Mouse (Mus musculus): ENCODE measurements around the gene Mkln1. TPM values are rescaled to one million over a fixed set of nuclear protein-coding genes. Genes with fewer than 3 reads are reported as not detected.

Mkln1 gene
- polyA plus RNA-seq, 1 experiment: 181 TPM

GRCm38 (mm10) chr6:31385281-31386145, 13.0 kb upstream of the Mkln1 start:
- Histone ChIP-seq H3K4me3 (ENCODE audit: insufficient read depth, low read depth, low read length) (no peak overlapping the region), H3K27ac (replicated peaks; ENCODE audit: low read depth, low read length) (0 out of 2 replicates have a peak overlapping the region, but pooled peaks have one; percentile 2), H3K4me1 (ENCODE audit: control insufficient read depth, insufficient read depth, insufficient read length, low read length) (peaks cover 10% of the 10 kb centered on the region; the same call in 1 of the 2 replicates)

GRCm38 (mm10) chr6:31389716-31390115, 8.8 kb upstream of the Mkln1 start:
- H3K4me1 ChIP-seq (ENCODE audit: control insufficient read depth, insufficient read depth, insufficient read length, low read length): peaks cover 10% of the 10 kb centered on the region; the same call in 1 of the 2 replicates
- H3K27ac ChIP-seq (replicated peaks; ENCODE audit: low read depth, low read length): 0 out of 2 replicates have a peak overlapping the region, but pooled peaks have one; percentile 11

GRCm38 (mm10) chr6:31390243-31390981, 8.1 kb upstream of the Mkln1 start:
- Histone ChIP-seq H3K4me1 (ENCODE audit: control insufficient read depth, insufficient read depth, insufficient read length, low read length) (peaks cover 10% of the 10 kb centered on the region; the same call in 1 of the 2 replicates), H3K27ac (replicated peaks; ENCODE audit: low read depth, low read length) (peak overlapping the region; percentile 36), H3K4me3 (ENCODE audit: insufficient read depth, low read depth, low read length) (no peak overlapping the region)

More at GRCm38 (mm10) chr6:31389716-31390115, 8.8 kb upstream of the Mkln1 start:
- no peak overlapping the region for H3K4me3 ChIP-seq (ENCODE audit: insufficient read depth, low read depth, low read length)

GRCm38 (mm10) chr6:31392871-31393270, 5.7 kb upstream of the Mkln1 start:
- Histone ChIP-seq H3K27ac (replicated peaks; ENCODE audit: low read depth, low read length) (no peak overlapping the region), H3K4me3 (ENCODE audit: insufficient read depth, low read depth, low read length) (no peak overlapping the region), H3K4me1 (ENCODE audit: control insufficient read depth, insufficient read depth, insufficient read length, low read length) (peaks cover 10% of the 10 kb centered on the region; the same call in 1 of the 2 replicates)

- H3K4me3 ChIP-seq (ENCODE audit: insufficient read depth, low read depth, low read length): no peak overlapping the region
Measured at GRCm38 (mm10) chr6:31396118-31396517, 2.4 kb upstream of the Mkln1 start.

GRCm38 (mm10) chr6:31397308-31397707, 1.2 kb upstream of the Mkln1 start:
- Histone ChIP-seq H3K4me3 (ENCODE audit: insufficient read depth, low read depth, low read length) (no peak overlapping the region), H3K4me1 (ENCODE audit: control insufficient read depth, insufficient read depth, insufficient read length, low read length) (peaks cover 17% of the 10 kb centered on the region), H3K27ac (replicated peaks; ENCODE audit: low read depth, low read length) (no peak overlapping the region)

More at GRCm38 (mm10) chr6:31396118-31396517, 2.4 kb upstream of the Mkln1 start:
- Histone ChIP-seq H3K4me1 (ENCODE audit: control insufficient read depth, insufficient read depth, insufficient read length, low read length) (peaks cover 12% of the 10 kb centered on the region), H3K27ac (replicated peaks; ENCODE audit: low read depth, low read length) (no peak overlapping the region)

- peak overlapping the region; percentile 77 for H3K27ac ChIP-seq (replicated peaks; ENCODE audit: low read depth, low read length)
- H3K4me1 ChIP-seq (ENCODE audit: control insufficient read depth, insufficient read depth, insufficient read length, low read length): peaks cover 20% of the 10 kb centered on the region
- H3K4me3 ChIP-seq (ENCODE audit: insufficient read depth, low read depth, low read length): peak overlapping the region; percentile 99
Measured at GRCm38 (mm10) chr6:31397775-31398430, 632 bp upstream of the Mkln1 start.

GRCm38 (mm10) chr6:31399206-31399549, 643 bp downstream of the Mkln1 start:
- H3K27ac ChIP-seq (replicated peaks; ENCODE audit: low read depth, low read length): peak overlapping the region; percentile 96
- peaks cover 21% of the 10 kb centered on the region for H3K4me1 ChIP-seq (ENCODE audit: control insufficient read depth, insufficient read depth, insufficient read length, low read length)

GRCm38 (mm10) chr6:31399566-31399965, 1.0 kb downstream of the Mkln1 start:
- Histone ChIP-seq H3K27ac (replicated peaks; ENCODE audit: low read depth, low read length) (peak overlapping the region; percentile 96), H3K4me3 (ENCODE audit: insufficient read depth, low read depth, low read length) (peak overlapping the region; percentile 99), H3K4me1 (ENCODE audit: control insufficient read depth, insufficient read depth, insufficient read length, low read length) (peaks cover 24% of the 10 kb centered on the region)

More at GRCm38 (mm10) chr6:31399206-31399549, 643 bp downstream of the Mkln1 start:
- peak overlapping the region; percentile 99 for H3K4me3 ChIP-seq (ENCODE audit: insufficient read depth, low read depth, low read length)

GRCm38 (mm10) chr6:31411017-31411416, 12.5 kb downstream of the Mkln1 start:
- Histone ChIP-seq H3K4me3 (ENCODE audit: insufficient read depth, low read depth, low read length) (no peak overlapping the region), H3K4me1 (ENCODE audit: control insufficient read depth, insufficient read depth, insufficient read length, low read length) (peaks cover 25% of the 10 kb centered on the region), H3K27ac (replicated peaks; ENCODE audit: low read depth, low read length) (no peak overlapping the region)

GRCm38 (mm10) chr6:31412487-31412886, 14.0 kb downstream of the Mkln1 start:
- H3K4me3 ChIP-seq (ENCODE audit: insufficient read depth, low read depth, low read length): no peak overlapping the region
- peaks cover 27% of the 10 kb centered on the region for H3K4me1 ChIP-seq (ENCODE audit: control insufficient read depth, insufficient read depth, insufficient read length, low read length)
- no peak overlapping the region for H3K27ac ChIP-seq (replicated peaks; ENCODE audit: low read depth, low read length)

- Histone ChIP-seq H3K27ac (replicated peaks; ENCODE audit: low read depth, low read length) (no peak overlapping the region), H3K4me3 (ENCODE audit: insufficient read depth, low read depth, low read length) (no peak overlapping the region), H3K4me1 (ENCODE audit: control insufficient read depth, insufficient read depth, insufficient read length, low read length) (peaks cover 25% of the 10 kb centered on the region)
Measured at GRCm38 (mm10) chr6:31413556-31413955, 15.0 kb downstream of the Mkln1 start.

GRCm38 (mm10) chr6:31414303-31414702, 15.8 kb downstream of the Mkln1 start:
- no peak overlapping the region for H3K4me3 ChIP-seq (ENCODE audit: insufficient read depth, low read depth, low read length)
- no peak overlapping the region for H3K27ac ChIP-seq (replicated peaks; ENCODE audit: low read depth, low read length)
- H3K4me1 ChIP-seq (ENCODE audit: control insufficient read depth, insufficient read depth, insufficient read length, low read length): peaks cover 23% of the 10 kb centered on the region

GRCm38 (mm10) chr6:31425428-31425827, 26.9 kb downstream of the Mkln1 start:
- H3K4me1 ChIP-seq (ENCODE audit: control insufficient read depth, insufficient read depth, insufficient read length, low read length): no peaks in the 10 kb centered on the region; the same call in 1 of the 2 replicates
- H3K27ac ChIP-seq (replicated peaks; ENCODE audit: low read depth, low read length): no peak overlapping the region
- H3K4me3 ChIP-seq (ENCODE audit: insufficient read depth, low read depth, low read length): no peak overlapping the region

GRCm38 (mm10) chr6:31437264-31437663, 38.7 kb downstream of the Mkln1 start:
- H3K4me3 ChIP-seq (ENCODE audit: insufficient read depth, low read depth, low read length): no peak overlapping the region
- H3K27ac ChIP-seq (replicated peaks; ENCODE audit: low read depth, low read length): no peak overlapping the region
- no peaks in the 10 kb centered on the region for H3K4me1 ChIP-seq (ENCODE audit: control insufficient read depth, insufficient read depth, insufficient read length, low read length)

Measured in brown adipose tissue, adult 24 weeks (tissue).